Mouse (Mus musculus): ENCODE data around the gene Rnf41. TPM values are rescaled to one million over a fixed set of nuclear protein-coding genes. Genes with fewer than 3 reads are reported as not detected.

Rnf41 gene
- polyA plus RNA-seq (2015; fragmentation: Nextera tagmentation; extraction: Ambion mirVana): 91.3 and 92.4 TPM in 2 replicates

DNA sequence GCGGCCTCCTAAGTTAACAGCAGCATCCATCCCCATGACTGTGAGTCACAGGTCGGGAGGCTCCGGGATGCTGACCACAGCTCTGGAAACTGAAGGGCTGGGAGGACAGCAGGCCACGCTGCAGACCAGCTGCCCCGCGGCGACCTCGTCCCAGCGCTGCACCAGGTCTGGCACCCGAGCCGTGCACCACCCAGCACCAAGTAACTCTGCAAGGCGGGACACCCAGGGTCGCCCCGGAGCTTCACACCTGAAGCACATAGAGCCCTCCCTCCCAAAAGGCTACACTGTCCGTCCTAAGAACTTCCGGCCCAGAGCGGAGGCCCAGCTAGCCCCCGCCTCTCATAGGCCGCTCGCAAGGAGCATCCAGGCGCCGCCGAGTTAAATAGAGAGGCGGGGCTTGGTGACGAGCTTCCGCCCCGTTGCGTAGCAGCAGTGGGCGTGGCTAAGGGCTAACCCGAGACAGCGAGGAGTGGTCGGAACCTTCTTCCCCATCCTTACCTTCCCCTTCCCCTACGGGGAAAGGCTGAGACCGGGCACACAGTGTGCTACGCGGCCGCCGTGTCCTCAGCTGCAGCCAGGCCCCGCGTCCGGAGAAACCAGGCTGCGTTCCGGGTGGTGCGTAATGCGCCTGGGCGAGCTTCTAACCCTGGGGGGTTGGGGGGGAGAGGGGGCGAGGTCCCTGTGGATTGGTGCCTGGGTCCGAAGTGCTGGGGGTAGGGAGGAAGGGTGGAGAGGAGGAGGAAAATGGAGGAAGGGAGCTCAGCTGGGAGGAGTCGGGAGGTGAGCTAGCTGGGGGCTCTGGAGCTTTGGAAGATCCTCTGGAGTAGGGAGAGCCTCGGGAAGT is at the start of gene Rnf41, which contains the start of gene Nabp2:
Rnf41 (plus strand) TSS at position 447 of the 844 bp plus-strand sequence.
Nabp2 (minus strand) TSS at position 282 of the 844 bp plus-strand sequence.
- peaks cover 51% of the 10 kb centered on the region for H3K4me1 ChIP-seq (replicated peaks)
- 0% methylated on average over 50 of the region's 50 CpGs for WGBS
- peak; percentile 89 for ATAC-seq (ENCODE audit: low FRiP score, low read depth)

DNA sequence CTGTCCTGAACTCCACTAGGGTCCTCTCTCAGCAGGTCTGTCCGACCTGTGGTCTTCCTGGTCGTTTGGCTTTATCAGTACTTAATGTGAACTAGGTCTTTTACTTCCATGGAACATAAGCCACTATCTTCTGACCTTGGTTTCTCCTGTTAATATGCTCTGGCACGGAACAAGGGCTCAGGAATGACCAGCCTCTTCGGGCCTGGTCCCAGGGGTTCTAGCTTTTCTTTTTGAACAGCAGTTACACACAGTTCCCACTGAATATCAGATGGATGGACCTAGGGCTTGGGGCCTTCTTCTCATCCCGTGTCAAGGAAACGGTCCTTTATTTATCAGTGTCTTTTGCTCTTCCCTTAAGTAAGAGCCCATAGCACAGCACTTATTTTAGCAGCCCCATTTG is 49.6 kb upstream of the Rnf41 start:
- Histone ChIP-seq H3K9ac (no peak overlapping the region), H3K27me3 (no peaks in the 10 kb centered on the region), H3K4me1 (replicated peaks) (no peaks in the 10 kb centered on the region), H3K27ac (replicated peaks) (no peak overlapping the region), H3K4me2 (no peak overlapping the region), H3K4me3 (no peak overlapping the region), H3K36me3 (peaks cover 71% of the 10 kb centered on the region), H3K9me3 (no peaks in the 10 kb centered on the region)
- WGBS: 93% methylated on average over 6 of the region's 6 CpGs
- ATAC-seq (ENCODE audit: low FRiP score, low read depth): no peak

More for the DNA sequence above, at the start of gene Rnf41, which contains the start of gene Nabp2:
- Histone ChIP-seq H3K27me3 (no peaks in the 10 kb centered on the region), H3K4me3 (peak within 1 kb of the TSS; percentile 92), H3K9me3 (no peaks in the 10 kb centered on the region), H3K4me2 (peak within 1 kb of the TSS; percentile 95), H3K9ac (peak within 1 kb of the TSS; percentile 89), H3K27ac (replicated peaks) (peak within 1 kb of the TSS; percentile 93), H3K36me3 (peaks cover 20% of the 10 kb centered on the region)

DNA sequence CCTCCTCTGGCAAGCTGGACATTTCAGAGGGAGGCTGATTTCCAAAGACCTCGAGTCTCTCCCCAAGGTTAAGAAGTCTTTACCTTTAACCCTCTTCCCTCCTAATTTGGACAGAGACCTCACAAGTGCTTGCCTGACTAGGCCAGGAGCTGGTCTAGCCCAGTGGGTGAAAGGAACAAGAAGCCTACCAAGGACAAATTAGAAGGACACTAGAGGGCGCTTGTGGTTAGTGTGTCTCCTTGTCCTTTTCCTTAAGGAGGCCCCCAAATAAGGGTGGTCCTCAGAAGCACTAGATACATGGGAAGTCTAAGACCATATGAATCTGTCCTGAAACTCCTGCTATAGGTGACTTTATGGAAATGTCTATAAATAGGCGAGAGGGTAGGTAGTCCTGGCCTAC is 48.9 kb upstream of the Rnf41 start:
- WGBS: 43% methylated on average over 3 of the region's 3 CpGs
- Histone ChIP-seq H3K9ac (no peak overlapping the region), H3K27ac (replicated peaks) (no peak overlapping the region), H3K9me3 (no peaks in the 10 kb centered on the region), H3K27me3 (no peaks in the 10 kb centered on the region), H3K4me1 (replicated peaks) (peaks cover 6% of the 10 kb centered on the region), H3K4me3 (no peak overlapping the region), H3K4me2 (no peak overlapping the region), H3K36me3 (peaks cover 66% of the 10 kb centered on the region)
- ATAC-seq (ENCODE audit: low FRiP score, low read depth): peak; percentile 33; the same call in 1 of the 2 replicates

DNA sequence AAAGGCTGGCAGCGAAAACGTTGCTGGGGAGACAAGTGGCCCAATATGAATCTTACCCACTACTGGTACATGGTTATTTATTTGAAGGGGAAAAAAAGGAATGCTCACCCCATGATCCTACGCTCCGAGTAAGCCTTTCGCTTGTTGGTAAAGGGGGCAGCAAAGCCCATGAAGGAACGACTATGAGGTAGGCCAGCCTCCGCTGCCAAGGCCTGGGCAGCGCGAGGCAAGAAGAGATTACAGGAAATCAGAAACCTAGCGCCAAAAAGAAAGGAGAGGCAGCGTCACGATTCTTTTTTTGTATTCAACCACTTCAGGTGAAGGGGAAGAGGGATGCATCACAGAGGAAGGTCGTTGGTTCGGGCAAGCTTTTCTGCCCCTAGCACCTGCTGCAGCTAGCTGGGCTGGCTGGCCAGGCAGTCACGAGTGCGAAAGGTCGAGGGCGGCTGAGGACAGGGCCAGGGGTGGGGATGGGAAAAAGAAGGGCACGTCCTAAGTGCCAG is 43.5 kb upstream of the Rnf41 start:
- 13% methylated on average over 19 of the region's 19 CpGs for WGBS
- H3K27ac ChIP-seq (replicated peaks): peak overlapping the region; percentile 97
- no peaks in the 10 kb centered on the region for H3K27me3 ChIP-seq
- H3K36me3 ChIP-seq: peaks cover 15% of the 10 kb centered on the region
- peak overlapping the region; percentile 89 for H3K4me3 ChIP-seq
- H3K4me1 ChIP-seq (replicated peaks): peaks cover 19% of the 10 kb centered on the region
- peak overlapping the region; percentile 65 for H3K9ac ChIP-seq
- peak overlapping the region; percentile 92 for H3K4me2 ChIP-seq
- no peaks in the 10 kb centered on the region for H3K9me3 ChIP-seq
- ATAC-seq (ENCODE audit: low FRiP score, low read depth): no peak

DNA sequence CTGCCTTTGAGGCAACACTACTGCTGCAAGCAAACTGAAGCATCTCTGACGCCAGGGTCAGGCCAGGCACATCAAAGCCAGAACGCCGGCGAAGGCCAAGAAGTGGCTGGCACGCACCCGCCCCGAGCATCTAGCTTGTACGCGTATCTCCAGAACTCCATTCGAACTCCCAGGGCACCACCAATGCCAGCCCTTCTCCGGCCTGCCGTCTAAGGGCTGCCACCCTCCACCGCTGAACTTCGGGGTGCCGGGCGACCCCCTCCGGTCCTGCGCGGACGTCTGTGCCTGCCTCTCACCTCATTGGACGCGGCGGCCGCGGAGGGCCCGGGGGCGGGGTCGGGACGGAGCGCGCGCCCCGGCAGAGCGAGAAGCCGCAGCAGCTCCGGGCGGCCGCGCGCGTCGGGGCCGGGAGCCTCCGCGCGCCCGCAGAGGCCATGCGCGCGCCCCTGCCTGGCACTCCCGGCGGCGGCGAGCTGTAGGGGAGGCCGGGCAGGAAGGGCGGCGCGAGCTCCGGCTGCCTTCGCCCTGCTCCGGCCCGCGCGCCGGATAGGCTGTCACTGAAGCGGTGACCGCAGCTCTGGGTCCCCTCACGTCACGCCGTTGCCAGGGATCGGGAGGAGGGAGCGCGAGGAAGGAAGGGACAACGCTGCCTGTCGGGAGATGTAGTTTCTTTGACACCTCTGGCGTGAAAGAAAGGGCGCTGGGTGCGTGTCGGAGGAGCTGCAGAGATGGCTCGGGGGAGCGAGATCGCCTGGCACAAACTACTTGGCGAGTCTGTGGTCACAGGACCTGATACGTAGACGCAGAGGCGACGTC is 42.8 kb upstream of the Rnf41 start, which contains the start of gene Coq10a:
Coq10a (minus strand) TSS at position 596 of the 816 bp plus-strand sequence.
- no peaks in the 10 kb centered on the region for H3K27me3 ChIP-seq
- ATAC-seq (ENCODE audit: low FRiP score, low read depth): peak; percentile 96
- peak within 1 kb of the TSS; percentile 92 for H3K4me2 ChIP-seq
- H3K9ac ChIP-seq: peak within 1 kb of the TSS; percentile 65
- H3K4me3 ChIP-seq: peak within 1 kb of the TSS; percentile 89
- peaks cover 8% of the 10 kb centered on the region for H3K36me3 ChIP-seq
- peak within 1 kb of the TSS; percentile 97 for H3K27ac ChIP-seq (replicated peaks)
- under 1% methylated on average over 87 of the region's 87 CpGs for WGBS
- H3K9me3 ChIP-seq: no peaks in the 10 kb centered on the region
- peaks cover 19% of the 10 kb centered on the region for H3K4me1 ChIP-seq (replicated peaks)

DNA sequence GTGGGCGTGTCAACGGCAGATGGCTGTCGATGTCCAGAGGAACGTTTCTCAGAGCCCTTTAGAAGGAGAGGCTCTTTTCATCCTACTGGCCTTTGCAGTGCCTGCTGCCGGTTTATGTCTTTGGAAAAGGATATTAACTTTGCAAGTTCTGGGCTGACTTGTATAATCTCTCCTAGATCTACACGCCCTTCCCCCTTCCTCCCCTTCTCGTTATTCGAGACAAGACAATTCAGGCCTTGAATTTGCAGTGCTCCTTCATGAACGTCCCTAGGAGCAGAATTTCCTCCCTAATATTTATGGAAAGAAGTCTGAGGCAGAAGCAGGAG is 42.3 kb upstream of the Rnf41 start:
- Histone ChIP-seq H3K27me3 (no peaks in the 10 kb centered on the region), H3K9me3 (no peaks in the 10 kb centered on the region), H3K4me3 (peak overlapping the region; percentile 89), H3K27ac (replicated peaks) (peak overlapping the region; percentile 97), H3K4me2 (peak overlapping the region; percentile 92), H3K36me3 (peaks cover 7% of the 10 kb centered on the region), H3K4me1 (replicated peaks) (peaks cover 19% of the 10 kb centered on the region), H3K9ac (peak overlapping the region; percentile 65)
- ATAC-seq (ENCODE audit: low FRiP score, low read depth): no peak; the same call in 1 of the 2 replicates
- WGBS: 4% methylated on average over 9 of the region's 9 CpGs

DNA sequence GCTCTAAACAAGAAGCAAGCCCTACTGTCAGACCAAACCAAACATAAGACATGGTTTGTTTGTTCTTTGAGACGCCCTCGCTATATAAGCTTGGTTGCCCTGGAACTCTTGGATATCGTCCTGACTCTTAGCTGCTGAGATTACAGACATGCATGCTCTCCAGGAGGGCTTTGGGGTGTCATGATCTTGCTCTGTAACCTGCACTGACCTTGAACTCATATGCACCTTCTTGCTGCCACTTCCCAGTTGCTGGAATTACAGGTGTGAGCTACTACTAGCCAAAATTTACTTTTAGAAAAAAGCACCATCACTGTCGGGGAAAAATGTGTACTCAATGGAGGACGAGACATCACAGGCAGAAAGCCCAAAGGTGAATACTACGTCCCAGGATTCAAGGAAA is 41.9 kb upstream of the Rnf41 start:
- H3K9ac ChIP-seq: peak overlapping the region; percentile 65
- ATAC-seq (ENCODE audit: low FRiP score, low read depth): no peak
- H3K4me1 ChIP-seq (replicated peaks): peaks cover 19% of the 10 kb centered on the region
- peak overlapping the region; percentile 97 for H3K27ac ChIP-seq (replicated peaks)
- no peaks in the 10 kb centered on the region for H3K27me3 ChIP-seq
- H3K9me3 ChIP-seq: no peaks in the 10 kb centered on the region
- H3K4me2 ChIP-seq: peak overlapping the region; percentile 92
- peak overlapping the region; percentile 89 for H3K4me3 ChIP-seq
- WGBS: 82% methylated on average over 6 of the region's 6 CpGs
- H3K36me3 ChIP-seq: peaks cover 7% of the 10 kb centered on the region

DNA sequence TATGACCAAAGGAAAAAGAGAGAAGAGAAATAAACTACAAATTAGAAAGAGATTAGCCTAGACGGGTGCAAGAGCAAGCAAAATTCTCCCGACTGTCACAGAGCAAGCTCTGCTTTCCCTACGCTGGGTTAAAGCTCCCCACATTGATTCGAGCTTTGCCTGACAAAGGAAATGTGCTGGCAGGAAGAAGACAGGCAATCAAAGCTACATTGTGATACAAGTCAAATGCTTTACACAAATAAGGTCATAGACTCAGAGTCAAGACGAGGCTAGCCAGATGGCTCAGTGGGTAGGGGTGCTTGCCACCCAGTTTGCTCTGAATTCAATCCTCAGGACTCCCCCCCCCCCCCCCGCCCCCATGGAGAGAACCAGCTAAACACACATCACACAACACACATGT is 41.4 kb upstream of the Rnf41 start:
- H3K4me3 ChIP-seq: no peak overlapping the region
- no peaks in the 10 kb centered on the region for H3K9me3 ChIP-seq
- no peak for ATAC-seq (ENCODE audit: low FRiP score, low read depth)
- WGBS: 50% methylated on average over 6 of the region's 6 CpGs
- 0 out of 2 replicates have a peak overlapping the region, but pooled peaks have one; percentile 97 for H3K27ac ChIP-seq (replicated peaks)
- H3K4me1 ChIP-seq (replicated peaks): peaks cover 19% of the 10 kb centered on the region
- H3K9ac ChIP-seq: no peak overlapping the region
- H3K36me3 ChIP-seq: peaks cover 6% of the 10 kb centered on the region; the same call in 1 of the 2 replicates
- H3K4me2 ChIP-seq: no peak overlapping the region
- H3K27me3 ChIP-seq: no peaks in the 10 kb centered on the region

DNA sequence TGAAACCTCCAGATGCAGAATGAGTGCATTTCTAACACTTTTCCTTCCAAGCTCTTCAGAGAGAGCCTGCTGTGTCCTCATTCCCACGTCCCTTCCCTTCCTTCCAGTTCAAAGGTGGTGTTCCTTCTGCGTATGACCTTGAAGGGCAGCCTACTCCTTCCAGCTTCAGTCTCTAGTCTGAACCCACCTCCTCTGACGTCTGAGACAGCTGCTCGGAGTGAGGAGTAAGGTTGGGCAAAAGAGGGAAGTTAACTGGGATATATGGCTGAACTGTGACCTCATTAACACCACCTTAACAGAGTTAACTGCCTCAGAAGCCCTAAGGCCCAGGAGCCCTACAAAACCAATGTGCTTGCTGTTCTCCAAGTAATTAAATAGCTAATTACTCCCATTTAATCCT is 40.9 kb upstream of the Rnf41 start:
- 65% methylated on average over 4 of the region's 4 CpGs for WGBS
- H3K27me3 ChIP-seq: no peaks in the 10 kb centered on the region
- no peak overlapping the region for H3K9ac ChIP-seq
- H3K4me1 ChIP-seq (replicated peaks): peaks cover 19% of the 10 kb centered on the region
- ATAC-seq (ENCODE audit: low FRiP score, low read depth): no peak
- no peak overlapping the region for H3K4me2 ChIP-seq
- no peak overlapping the region for H3K27ac ChIP-seq (replicated peaks)
- 0 out of 2 replicates have a peak, but pooled peaks cover 2% of the 10 kb centered on the region for H3K36me3 ChIP-seq
- H3K4me3 ChIP-seq: no peak overlapping the region
- H3K9me3 ChIP-seq: no peaks in the 10 kb centered on the region

DNA sequence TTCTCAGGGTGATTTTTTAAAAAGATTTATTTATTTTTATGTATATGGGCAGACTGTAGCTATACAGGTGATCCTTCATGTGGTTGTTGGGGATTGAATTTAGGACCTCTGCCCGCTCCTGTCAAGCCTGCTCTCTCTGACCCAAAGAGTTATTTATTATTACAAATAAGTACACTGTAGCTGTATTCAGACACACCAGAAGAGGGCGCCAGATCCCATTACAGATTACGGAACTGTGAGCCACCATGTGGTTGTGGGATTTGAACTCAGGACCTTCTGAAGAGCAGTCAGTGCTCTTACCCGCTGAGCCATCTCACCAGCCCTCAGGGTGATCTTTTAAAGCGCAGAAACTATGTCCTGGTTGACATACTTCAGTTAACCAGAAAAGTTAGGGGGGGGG is 39.3 kb upstream of the Rnf41 start:
- WGBS: 80% methylated on average over 5 of the region's 5 CpGs
- Histone ChIP-seq H3K9me3 (no peaks in the 10 kb centered on the region), H3K36me3 (no peaks in the 10 kb centered on the region), H3K4me1 (replicated peaks) (peaks cover 25% of the 10 kb centered on the region), H3K9ac (no peak overlapping the region), H3K27me3 (no peaks in the 10 kb centered on the region), H3K4me2 (no peak overlapping the region), H3K27ac (replicated peaks) (no peak overlapping the region), H3K4me3 (no peak overlapping the region)
- ATAC-seq (ENCODE audit: low FRiP score, low read depth): no peak

DNA sequence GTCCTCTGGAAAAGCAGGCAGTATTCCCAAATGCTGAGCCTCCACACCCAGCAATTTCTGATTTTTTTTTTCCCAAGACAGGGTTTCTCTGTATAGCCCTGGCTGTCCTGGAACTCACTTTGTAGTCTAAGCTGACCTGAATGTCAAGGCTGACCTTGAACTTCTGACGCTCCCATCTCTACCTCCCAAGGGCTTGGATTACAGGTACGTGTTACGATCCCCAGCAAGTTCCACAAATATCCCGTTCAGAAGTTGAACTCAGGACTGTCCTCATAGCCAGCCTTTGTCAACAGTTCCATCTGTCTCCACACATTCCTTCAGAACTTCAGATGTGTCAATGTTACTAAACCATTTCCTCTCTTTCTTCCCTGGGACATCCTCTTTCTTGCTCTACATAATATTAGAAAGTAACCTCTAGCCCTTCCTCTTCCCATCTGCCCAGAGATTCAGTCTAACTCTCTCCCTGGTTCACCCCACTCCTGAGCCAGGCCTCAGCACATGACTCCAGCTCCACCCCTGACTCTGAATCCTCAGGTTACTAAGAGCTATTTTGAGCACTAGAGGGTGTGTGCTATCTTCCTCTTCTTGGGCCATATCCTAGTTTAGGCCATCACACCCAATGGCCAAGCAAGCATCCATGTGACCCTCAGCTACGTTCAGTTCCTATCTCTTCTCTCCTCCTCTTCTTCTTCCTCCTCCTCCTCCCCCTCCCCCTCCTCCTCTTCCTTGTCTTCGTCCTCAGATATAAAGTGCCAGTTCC is 38.3 kb upstream of the Rnf41 start:
- peaks cover 19% of the 10 kb centered on the region for H3K4me1 ChIP-seq (replicated peaks)
- H3K9me3 ChIP-seq: no peaks in the 10 kb centered on the region
- no peak overlapping the region for H3K27ac ChIP-seq (replicated peaks)
- H3K9ac ChIP-seq: no peak overlapping the region
- 86% methylated on average over 6 of the region's 6 CpGs for WGBS
- H3K4me3 ChIP-seq: no peak overlapping the region
- no peaks in the 10 kb centered on the region for H3K36me3 ChIP-seq
- H3K4me2 ChIP-seq: no peak overlapping the region
- no peak for ATAC-seq (ENCODE audit: low FRiP score, low read depth)
- H3K27me3 ChIP-seq: no peaks in the 10 kb centered on the region
